Mouse (Mus musculus): ENCODE measurements around the gene 2200002D01Rik.

- TF ChIP-seq CTCF (IDR thresholded peaks at IDR 0.05; ENCODE audit: low read depth) = no peak
- no peak for TF ChIP-seq EP300 (IDR thresholded peaks at IDR 0.05; ENCODE audit: low read depth)
Observed at GRCm38 (mm10) chr7:29257368-29257767, 9.1 kb upstream of the 2200002D01Rik start.

Measured in liver, embryonic 14.5 days (tissue).